Mouse (Mus musculus): ENCODE measurements around the gene Slamf9.

Slamf9 gene

DNA sequence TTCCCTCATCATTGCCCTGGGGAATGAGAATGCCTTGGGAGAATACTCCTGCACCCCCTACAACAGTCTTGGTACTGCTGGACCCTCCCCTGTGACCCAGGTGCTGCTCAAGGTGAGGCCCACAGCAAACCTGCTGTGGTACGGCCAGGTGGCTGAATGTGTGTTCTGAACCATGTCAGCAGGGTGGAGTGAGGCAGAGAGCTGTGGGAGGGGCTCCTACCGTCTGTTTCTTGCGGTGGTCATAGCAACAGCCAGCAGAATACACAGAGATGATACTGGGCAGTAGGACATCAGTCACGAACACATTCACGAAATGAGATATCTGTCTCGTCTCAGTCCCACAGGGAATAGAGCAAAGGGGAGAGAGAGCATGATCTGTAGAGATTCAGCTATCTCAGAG, 18.4 kb downstream of the Slamf9 start:
- DNase-seq, result no peak

GRCm38 (mm10) chr1:172496030-172496429, 20.9 kb downstream of the Slamf9 start:
- no peak for DNase-seq

- DNase-seq, result no peak
These were observed 22.3 kb downstream of the Slamf9 start for GRCm38 (mm10) chr1:172497428-172497827.

- peak; percentile 67 for DNase-seq
These were observed 24.7 kb downstream of the Slamf9 start, which contains the start of gene Tagln2 for GRCm38 (mm10) chr1:172499765-172500441. TSS of gene Tagln2 (plus strand) at chr1:172500047.

GRCm38 (mm10) chr1:172500451-172501370, 25.6 kb downstream of the Slamf9 start:
- DNase-seq, result peak; percentile 45

DNA sequence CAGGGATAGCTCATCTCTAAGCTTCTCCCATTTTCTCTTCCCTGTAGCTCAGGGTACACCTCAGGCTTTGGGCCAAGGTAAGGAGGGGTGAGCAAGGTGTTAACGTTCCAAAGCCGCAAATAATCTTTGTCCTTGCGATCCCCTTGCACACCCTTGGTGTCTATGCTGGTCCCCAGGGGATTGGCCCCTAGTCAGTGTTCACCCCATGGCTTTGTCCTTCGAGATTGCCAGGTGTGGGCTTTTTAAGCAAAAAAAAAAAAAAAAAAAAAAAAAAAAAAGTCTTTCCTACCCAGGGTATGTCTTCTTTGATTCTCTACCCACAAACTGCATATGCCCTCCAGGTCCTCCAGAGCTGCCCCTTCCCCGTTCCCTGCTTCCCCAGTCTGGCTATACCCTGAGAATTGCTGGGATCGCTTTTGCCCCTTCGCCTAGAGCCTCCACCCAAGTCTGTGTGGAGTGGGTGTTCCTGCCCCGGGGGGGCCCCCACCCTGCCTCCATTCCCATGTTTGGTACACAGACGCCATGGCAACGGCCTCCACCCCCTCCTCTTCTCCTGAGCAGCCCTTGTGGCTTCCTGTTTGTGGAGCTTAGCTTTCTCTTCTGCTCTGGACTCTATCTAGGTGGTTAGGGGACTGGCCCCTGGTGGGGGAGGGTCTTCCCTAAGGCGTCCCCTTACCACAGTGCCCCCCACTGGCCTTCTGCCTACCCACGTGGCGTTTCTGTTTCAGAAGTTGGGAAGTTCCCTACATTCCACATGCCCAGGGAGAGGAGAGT, 26.4 kb downstream of the Slamf9 start:
- peak; percentile 81 for DNase-seq

GRCm38 (mm10) chr1:172502145-172503110, 27.3 kb downstream of the Slamf9 start:
- peak; percentile 46 for DNase-seq

- DNase-seq, result no peak
These were observed 28.2 kb downstream of the Slamf9 start for GRCm38 (mm10) chr1:172503111-172503997.

DNA sequence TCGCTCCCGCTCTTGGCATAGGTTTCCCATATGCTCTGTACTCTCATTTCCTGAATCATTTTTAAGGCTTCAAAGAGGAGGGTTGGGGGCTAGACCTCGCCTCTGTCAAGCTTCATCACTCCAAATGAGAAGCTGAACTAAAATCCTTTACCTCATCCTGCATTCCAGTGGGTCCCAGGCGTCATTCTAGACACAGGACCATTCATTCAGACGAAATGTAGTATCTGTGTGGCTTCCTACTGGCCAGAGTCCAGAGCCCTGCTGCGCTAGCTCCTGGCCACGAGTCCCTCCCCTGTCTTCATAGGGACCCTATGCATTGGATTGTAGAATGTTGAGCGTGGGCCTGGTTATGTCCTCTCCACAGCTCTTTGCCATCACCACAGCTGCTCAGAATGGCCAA, 29.6 kb downstream of the Slamf9 start:
- DNase-seq, result no peak

GRCm38 (mm10) chr1:172507001-172507400, 31.8 kb downstream of the Slamf9 start:
- no peak for DNase-seq

- DNase-seq, result no peak
These were observed 32.5 kb downstream of the Slamf9 start for GRCm38 (mm10) chr1:172507701-172508100.

DNA sequence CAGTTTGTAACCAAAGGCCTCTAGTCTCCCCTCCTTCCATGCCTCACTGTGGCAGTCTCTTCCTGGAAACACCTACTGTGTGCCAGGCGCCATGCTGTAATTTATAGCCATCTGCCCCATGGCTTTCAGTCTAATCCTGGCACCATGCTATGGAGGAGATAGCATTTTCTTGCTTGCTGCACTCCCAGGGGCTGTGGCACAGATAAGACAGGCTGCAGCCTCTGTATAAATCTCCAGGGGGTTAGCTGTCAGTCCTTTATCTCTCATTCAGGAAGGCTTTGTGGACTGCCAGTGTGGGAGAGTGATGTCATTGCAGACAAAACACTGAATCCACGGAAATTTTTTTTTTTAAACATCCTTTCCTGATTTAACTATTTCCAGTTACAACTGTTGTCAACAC, 33.0 kb downstream of the Slamf9 start:
- DNase-seq, result no peak

- DNase-seq, result no peak
These were observed 34.1 kb downstream of the Slamf9 start for GRCm38 (mm10) chr1:172509235-172509634.

DNA sequence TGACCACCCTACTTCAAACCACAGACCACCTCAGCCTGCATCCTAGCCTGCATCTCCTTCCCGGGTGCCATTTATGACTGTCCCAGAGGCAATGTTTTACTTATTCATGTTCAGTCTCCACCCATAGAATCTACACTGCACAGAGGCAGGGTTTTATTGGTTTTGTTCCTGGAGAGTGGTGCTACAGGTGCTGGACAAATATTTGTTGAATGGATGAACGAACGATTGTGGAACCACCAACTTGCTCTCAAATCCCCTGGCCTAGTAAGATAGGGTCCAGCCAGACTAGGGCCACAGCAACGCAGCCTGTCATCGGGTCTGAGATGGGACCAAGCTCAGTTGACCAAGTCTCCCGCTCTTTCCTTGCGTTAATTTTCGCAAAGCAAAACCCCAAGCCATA, 34.8 kb downstream of the Slamf9 start:
- DNase-seq, result no peak

DNA sequence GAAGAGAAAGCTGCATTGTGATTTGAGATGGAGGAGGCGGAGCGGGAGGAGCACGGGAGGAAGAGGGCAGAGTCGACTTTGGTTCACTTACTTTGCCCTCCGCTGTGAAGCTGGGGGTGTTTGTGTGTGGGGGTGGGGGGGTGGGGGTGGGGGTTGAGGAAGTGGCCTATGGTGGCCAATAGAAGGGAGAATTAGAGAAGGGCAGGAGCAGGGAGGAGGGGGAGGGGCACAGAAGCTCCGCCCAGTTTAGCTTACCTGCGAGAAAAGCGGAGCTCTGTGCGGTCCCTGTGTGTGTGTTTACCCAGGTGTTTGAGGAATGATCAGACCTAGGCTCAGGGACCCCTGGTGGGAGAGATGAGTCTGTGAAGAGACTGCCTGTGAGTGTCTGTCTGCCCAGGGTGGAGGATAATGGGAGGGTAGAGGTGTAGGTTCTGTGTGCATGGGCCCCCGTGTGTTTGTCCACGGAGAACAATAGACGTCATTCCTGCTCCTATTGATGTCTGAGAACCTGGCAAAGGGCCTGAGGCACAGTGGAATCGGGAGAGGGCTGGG, 35.3 kb downstream of the Slamf9 start:
- DNase-seq, result no peak

- DNase-seq, result peak; percentile 83
These were observed 37.8 kb downstream of the Slamf9 start for GRCm38 (mm10) chr1:172512962-172513361.

GRCm38 (mm10) chr1:172513525-172514212, 38.5 kb downstream of the Slamf9 start:
- peak; percentile 77 for DNase-seq

DNA sequence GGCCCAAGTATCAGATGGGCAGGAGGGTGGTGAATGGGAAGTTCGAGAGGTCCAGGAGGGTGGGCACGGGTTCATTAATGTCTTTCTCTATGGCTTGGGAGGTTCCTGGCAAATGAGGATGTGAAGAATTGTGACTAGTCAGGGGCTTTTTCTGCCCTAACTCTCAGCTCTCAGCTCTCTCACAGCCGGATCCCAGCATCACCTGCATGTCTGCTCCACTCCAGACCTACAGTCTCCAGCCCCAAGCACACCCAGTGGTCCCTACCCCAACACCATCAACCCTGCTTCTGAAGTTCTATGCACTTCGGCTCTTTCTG, 39.0 kb downstream of the Slamf9 start:
- no peak for DNase-seq

DNA sequence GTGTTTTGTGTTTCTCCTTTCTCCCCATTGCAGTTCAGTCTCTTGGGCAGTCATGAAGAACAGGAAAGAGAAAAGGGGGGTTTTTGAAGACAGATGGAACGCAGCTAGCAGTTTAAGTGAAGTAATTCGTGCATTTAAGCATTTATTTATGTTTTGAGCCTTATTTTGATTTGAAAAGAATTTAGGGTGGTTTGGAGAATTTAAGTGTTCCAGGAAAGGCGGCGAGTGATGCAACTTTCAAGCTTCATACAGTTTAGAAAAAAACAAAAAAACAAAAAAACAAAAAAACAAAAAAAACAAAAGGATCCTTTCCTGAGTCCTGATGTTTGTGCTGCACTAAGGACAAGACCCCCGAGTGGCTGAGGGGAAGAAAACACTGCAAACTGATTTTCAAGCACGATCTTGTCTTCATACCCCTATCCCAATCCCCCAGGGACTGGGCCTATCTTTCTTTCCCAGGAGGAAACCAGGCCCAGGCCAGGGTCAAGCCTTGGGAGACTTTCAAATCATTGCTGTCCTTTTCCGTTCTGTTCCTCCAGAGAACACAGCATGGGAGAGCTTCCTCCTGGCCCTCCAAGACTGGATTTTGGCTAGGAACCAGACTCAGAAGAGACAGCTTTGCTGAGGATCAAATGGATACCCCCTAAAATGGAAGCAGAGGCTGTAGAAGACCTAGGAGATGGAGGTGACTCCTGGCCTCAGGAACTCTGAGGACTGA, 39.6 kb downstream of the Slamf9 start:
- no peak for DNase-seq

GRCm38 (mm10) chr1:172515396-172515795, 40.2 kb downstream of the Slamf9 start:
- DNase-seq, result no peak
